Mouse (Mus musculus) spleen, adult 10 weeks (tissue): ENCODE results near the gene A430078G23Rik. TPM values are rescaled to one million over a fixed set of nuclear protein-coding genes. Genes with fewer than 3 reads are reported as not detected.

Source experiments
- polyA plus RNA-seq: library from polyadenylated mRNA; stranded (reverse); fragments of 350-450 nt; fragmentation: Illumina TruSeq; extraction: RNeasy Lipid Tissue Mini Kit (QIAGEN cat#74804); gene quantifications from one replicate; pipeline ENCODE4 v1.2.3, GENCODE M21; 2015; ENCODE audit warnings: low replicate concordance; ENCODE audit not compliant: insufficient read depth

The A430078G23Rik gene
- 49.1 TPM for polyA plus RNA-seq

DNA sequence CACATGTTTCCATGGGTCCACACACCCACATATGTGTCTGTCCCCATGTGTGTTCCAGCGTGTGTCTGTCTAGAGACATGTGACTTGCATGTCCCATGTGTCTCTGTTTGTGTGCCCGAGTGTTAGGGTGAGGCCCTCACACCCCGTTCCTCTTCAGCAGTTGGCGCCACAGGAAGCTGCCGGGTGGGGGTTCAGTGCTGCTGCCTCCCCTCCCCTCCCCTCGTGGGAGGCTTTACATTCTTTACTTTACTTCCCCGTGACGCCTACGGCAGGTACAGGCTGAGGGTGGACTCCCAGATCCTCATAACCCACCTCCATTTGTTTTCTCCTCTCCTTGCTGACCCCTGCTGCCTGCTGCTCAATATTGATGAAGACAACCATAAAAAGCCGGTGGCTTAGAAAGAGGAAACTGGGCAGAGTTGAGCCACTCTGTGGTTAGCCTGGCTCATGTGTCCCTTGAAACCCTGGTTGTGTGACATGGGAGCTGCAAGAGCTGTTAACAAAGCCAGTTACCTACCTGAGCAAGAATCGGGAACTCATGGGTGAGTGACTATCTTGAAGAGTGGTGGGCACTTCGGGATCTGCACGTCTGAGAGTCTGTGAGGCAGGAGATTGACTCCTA lies at the start of gene A430078G23Rik:
TSS of gene A430078G23Rik (plus strand) at position 227 of the 622 bp plus-strand sequence.

GRCm38 (mm10) chr8:3392771-3393710 lies 39.8 kb downstream of the A430078G23Rik start, which contains the start of gene Arhgef18:
Arhgef18 (plus strand) TSS chr8:3393006.

Other genes starting within 250 kb of the A430078G23Rik start
- gene Insr, start 73.8 kb upstream of the A430078G23Rik start, polyA plus RNA-seq: 21.4 TPM
- 73.9 TPM for gene Arhgef18, start 39.6 kb downstream of the A430078G23Rik start, polyA plus RNA-seq
- gene Pex11g, start 114.3 kb downstream of the A430078G23Rik start, polyA plus RNA-seq: 2.1 TPM
- gene Tex45, start 117.4 kb downstream of the A430078G23Rik start, polyA plus RNA-seq: not detected
- gene Zfp358, start 139.7 kb downstream of the A430078G23Rik start, polyA plus RNA-seq: 7.4 TPM
- 78.9 TPM for gene Mcoln1, start 147.0 kb downstream of the A430078G23Rik start, polyA plus RNA-seq
- gene Pnpla6, start 162.0 kb downstream of the A430078G23Rik start, polyA plus RNA-seq: 33.6 TPM
- gene C330021F23Rik, start 214.6 kb downstream of the A430078G23Rik start, polyA plus RNA-seq: not detected
- gene Camsap3, start 233.9 kb downstream of the A430078G23Rik start, polyA plus RNA-seq: 1.0 TPM